Mouse (Mus musculus): Measurements from ENCODE around the gene Micall2.
"Not testable (repeated sequence)": the region's sequence is repeated elsewhere in the genome, so short reads cannot be mapped to it uniquely, and the experiment has no call there.

Gene Micall2

DNA sequence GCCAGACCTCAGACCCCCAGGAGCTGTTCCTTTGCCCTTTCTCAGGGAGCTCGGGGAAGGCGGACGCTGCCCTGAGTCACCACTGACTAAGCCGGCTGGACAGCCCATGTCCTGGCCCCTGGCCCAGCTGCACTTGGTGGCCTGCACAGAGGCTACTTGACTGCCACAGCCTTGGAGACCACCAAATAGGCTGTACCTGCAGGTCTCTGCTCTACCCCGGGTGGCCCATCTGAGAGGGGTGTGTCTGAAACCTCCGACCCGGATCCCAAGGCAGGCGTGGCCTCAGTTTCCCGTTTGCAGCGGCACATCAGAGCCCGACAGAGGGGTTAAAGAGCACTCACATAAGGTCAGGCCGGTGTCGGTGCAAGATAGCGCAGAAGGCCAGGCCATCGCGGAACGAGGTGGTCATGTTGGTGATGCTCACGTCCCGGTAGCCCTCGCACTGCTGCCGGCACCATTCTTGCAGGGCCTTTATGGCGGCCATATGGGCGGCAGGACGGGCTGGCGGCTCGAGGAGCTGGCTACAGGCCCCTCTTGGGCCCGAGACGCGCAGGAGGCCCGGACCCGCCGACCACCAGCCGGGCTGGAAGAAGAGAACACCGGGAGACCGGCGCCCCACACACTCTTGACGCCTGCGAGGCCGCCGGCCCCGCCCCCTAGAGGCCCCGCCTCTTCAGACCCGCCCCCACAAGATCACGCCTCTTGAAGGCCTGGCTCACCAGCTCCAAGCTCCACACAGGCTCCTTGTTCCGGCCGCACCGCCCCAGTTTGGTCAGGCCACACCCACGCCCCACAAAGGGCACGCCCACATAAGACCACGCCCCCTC, at the start of gene Micall2:
Micall2 (minus strand) TSS at position 660 of the 827 bp plus-strand sequence.
- peak; percentile 85 for DNase-seq (ENCODE audit: low spot score)

DNA sequence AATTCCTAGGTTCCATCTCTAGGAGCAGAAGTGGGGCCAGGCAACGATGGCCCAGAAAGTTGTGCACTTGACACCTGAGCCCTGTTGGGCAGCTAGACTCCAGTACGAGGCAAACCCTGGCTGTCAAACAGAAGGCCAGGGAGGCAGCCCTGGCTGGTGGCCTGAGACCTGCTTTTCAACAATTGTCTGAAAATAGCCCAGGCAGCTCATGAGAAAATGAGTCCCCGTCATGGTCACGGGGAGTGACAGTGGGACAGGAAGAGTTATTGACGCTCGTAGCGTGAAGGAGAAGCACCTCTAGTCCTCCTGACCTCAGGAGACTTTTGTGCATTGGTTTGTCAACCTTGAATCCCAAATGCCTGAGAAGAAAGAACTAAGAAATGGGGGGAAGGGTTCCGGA, 45.3 kb upstream of the Micall2 start:
- no peak for DNase-seq (ENCODE audit: low spot score)

DNA sequence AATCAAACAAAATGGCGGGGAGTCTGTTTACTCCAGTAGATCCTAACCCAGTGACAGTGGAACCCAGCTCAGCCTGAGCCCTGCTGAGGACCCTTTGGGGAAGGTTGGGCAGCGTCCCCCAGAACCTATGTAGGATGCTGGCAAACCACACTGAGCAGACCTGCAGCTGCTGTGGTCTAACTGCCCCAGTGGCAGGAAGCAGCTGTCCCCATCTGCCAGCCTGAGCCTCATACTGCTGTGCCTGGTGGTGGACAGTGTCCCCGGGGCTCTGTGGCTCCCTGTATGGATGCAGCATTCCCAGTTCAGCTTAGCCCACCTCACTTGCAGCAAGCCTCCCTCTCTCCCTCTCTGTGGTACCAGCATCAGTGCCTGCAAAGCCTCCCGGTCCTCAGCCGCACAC, 40.8 kb upstream of the Micall2 start:
- DNase-seq (ENCODE audit: low spot score) = no peak

DNA sequence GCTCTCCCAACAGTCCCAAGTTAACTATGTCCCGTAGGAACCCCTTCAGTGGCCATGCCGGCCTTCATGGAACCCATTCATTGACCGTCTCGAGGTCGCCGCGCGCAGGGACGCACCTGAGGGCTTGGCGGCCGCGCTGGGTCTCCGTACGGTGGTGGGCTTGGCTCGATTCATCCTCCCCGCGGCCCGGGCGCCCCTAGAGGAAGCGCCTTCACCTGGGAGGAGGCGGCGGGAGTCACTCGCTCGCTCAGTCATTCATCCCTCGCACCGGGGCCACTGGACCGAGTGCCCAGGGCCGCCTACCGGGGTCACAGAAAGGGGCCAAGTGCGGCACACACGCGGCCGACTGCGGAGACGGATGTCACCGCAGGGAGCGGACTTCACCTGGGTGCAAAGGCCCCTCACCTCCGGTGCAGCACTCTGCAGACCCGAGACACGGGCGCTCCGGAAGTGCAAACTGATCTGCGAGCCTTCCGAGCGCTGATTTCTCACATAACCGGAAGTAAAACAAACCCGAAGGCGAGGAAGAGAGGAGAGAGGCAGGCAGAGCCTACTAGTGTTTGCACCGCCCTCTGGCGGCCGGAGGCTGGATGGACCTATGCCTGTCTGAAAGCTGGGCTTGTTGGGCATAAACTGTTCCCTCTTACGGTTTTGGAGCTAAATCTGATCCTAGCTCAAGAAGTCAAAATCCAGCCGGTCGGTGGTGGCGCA, 39.2 kb upstream of the Micall2 start, which contains the start of gene Ints1:
Ints1 (minus strand) TSS at position 459 of the 711 bp plus-strand sequence.
- peak; percentile 96 for DNase-seq (ENCODE audit: low spot score)

DNA sequence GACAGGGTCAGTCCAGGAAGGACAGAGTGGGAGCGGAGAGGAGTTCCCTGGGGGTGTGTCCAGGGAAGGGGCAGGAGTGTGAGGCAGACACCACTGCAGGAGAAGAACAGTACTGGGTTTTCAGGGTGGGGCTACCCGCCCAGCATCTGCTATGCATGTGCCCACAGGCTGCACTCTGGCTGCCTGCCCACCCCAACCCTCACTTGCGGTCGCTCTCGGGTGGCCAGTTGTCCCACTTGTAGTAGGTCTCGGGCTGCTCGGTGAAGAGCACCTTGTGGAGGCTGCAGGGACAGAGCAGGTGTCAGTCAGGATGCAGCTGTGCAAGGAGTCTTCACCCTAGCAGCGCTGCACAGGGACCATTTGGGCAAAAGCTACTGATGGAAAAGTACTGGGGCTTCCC, 32.1 kb upstream of the Micall2 start:
- DNase-seq (ENCODE audit: low spot score) = no peak

DNA sequence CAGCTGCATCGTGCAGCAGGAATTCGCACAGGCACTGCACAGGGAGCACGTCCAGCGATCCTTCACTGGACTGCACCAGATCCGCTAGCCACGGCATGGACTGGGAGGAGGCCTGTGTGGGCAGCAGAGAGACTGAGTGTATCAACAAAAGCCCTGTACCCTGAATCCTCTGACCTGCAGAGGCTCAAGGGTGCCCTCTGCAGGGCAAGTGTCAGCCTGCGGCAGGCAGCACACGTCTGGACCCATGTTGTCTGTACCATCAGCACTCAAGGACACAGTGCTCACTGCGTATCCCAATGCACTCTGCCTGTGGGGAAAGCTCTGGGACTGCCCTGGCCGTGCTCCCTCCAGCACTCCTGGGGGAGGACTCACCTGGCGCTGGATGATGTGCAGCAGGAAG, 28.2 kb upstream of the Micall2 start:
- DNase-seq (ENCODE audit: low spot score) = no peak

DNA sequence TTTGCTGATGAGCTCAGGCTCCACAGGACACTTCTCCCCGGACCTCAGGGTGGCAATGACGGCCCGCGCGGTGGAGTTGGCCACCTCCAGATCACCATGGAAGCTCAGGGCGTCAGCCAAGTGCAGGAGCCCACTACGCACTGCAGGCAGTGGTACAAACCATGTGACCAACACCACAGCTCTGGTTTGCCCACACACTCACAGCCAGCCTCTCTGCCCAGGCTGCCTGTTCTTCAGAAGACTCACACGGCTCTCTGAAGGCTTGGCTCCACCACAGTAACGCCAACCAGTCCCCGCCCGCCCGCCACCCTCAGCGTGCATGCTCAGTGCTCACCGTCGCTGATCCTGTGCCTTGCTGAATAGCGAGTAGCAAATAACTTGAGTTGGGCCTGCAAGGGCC, 22.0 kb upstream of the Micall2 start:
- DNase-seq (ENCODE audit: low spot score) = no peak

DNA sequence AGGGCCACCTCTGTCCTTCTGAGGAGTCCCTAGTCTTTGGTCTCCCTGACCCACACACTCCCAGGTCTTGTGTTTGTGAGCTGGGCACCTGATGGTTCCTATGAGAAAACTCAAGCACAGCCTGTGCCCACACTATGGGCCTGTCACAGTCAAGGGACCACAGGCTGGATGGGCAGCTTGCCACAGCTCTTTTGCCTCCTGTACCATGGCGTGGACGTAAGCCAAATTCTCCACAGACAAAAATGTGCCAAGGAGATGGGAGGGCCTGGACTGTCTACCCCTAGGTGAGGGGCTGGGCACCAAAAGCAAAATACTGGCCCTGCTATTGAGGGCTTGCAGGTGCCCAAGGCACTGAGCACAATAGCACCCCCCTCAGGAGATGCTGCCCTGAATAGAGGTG, 20.4 kb upstream of the Micall2 start:
- DNase-seq (ENCODE audit: low spot score) = no peak

DNA sequence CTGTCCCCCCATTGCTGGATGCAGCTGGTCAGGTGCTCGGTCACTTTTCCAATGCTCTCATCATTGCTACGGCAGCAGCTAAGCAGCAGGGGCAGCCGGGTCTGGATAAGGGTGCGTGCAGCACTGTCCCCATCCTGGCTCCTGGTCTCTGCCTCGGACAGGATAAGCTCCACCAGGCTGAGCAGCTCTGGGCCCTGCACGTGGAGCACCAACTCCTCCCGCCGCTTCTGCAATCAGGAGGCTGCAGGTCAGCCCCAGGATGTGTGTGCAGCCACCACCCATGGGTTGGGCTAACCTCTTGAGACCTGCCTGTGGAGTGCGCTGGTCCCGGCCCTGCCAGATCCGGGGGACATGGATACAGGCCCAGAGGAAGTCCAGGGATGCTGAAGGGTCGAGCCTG, 20.0 kb upstream of the Micall2 start:
- DNase-seq (ENCODE audit: low spot score) = no peak

DNA sequence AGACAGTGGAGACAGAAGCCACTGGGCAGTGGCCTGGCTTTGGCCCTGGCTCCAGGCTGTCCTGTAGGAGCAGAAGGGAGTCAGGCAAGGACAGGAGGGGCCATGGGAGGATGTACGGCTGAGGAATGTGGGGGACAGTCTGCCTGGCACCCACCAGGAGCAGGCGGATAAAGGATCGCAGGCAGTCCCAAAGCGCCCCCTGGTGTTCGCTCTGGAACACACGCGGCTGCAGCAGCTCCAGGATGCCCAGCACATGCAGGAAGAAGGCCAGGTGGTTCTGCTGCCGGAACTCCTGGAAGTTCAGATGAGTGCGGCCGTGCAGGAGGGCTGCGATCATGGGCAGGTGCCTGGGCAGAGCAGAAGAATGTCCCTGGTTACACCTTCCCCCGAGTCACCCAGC, 18.6 kb upstream of the Micall2 start:
- no peak for DNase-seq (ENCODE audit: low spot score)

DNA sequence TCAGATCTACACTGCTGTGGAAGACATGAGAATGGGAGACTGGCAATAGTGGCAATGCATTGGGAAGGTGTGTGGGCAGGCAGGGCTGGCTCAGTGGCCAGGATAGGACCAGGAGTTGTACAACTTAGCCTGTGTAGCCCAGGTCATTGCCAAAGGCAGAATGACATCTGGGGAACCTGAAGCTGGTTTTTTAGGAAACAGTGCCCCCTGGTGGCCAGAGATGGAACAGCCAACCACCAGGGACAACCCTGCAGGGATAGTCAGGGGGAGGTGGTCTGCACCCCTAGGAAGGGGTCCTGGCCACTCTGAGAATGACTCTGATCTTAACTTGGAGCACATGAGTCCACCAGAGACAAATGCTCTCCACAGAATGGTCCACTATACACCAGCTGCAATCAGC, 14.4 kb upstream of the Micall2 start:
- DNase-seq (ENCODE audit: low spot score) = no peak

DNA sequence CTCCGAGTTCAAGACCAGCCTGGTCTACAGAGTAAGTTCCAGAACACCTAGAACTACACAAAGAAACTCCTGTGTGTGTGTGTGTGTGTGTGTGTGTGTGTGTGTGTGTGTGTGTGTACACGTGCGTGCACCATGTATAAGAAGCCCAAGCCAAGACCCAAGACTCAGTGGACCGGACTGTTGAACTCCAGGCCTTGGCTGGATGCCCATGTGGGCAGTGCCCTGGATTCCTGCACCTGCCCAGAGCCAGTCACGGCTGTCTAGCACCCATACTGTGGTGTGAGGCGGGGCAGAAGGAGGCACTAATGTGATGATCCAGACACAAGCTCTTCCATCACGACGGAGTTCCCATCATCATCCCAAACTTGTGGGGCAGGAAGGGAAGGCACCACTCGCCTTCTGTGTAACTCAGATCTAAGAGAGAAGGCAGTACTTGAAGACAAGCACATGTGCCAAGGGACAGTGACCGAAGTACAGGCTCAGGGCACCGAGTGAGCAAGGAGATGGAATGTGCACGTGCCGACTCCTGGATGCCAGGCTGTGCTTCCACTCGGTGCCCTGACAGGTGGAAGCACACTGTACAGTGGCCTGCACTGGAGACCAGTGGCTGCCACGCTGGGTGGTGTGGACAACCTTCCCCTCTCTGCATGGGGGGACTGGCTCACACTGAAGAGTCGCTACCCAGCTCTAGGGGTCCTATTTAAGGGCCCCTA, 13.4 kb upstream of the Micall2 start:
- DNase-seq (ENCODE audit: low spot score) = no peak

DNA sequence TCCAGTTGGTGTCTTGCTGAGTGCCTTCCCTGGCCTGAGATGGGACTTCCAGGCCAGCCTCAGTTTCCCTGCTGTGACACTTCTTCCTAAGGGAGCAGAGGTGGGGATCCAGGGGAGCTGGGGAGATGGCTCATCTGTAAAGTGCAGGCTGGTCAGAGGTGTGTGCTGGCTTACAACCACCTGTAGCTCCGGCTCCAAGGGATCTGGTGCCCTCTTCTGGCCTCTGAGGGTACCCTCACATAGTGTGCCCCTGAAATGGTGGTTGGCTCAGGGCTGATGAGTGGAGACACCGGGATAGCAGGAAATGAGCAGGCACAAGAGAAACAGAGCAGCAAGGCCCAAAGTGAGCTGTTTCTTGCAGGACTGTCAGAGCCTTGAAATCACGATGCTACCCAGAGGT, 9.6 kb upstream of the Micall2 start:
- DNase-seq (ENCODE audit: low spot score) = no peak

DNA sequence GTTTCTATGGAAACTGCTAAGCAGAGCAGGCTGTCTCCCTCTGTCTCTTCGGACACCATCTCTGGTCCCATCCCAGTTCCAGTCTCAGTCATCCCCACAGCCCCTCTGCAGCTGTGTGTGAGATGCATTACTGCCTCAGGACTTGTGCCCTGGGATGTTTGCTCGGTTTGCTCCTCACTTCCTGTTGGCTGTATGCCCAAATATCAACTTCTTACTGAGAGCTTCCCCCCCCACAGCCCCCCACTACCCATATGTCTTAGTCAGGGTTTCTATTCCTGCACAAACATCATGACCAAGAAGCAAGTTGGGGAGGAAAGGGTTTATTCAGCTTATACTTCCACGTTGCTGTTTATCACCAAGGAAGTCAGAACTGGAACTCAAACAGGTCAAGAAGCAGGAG, 6.5 kb upstream of the Micall2 start:
- DNase-seq (ENCODE audit: low spot score) = not testable (repeated sequence)

DNA sequence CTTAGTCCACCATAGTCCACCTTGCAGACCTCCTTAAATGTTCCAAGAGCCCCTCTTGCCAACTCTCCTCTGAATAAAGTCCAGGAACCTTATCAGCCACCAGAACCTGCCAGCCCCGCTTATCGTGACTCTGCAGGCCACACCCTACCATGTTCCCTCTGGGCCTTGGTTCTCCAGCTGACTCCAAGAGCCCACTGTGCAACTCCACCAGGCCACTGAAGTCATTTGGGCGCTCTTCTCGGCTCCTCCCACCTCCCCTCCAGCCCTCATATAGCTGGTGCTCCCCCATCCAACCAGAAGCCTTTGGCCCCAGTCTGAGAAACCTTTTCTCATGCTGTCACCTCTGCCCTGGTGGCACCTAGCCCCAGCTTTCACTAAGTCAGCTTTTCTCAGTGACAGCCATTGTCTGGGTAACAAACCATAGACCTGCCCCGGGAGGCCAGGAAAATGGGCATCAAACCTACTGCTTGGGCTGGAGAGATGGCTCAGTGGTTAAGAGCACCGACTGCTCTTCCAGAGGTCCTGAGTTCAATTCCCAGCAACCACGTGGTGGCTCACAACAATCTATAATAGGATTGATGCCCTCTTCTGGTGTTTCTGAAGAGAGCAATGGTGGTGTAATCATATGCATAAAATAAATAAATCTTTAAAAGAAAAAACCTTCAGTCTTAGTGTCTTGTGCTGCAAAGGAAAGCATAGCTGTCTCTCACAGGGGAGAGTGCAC, 2.6 kb upstream of the Micall2 start:
- DNase-seq (ENCODE audit: low spot score) = no peak

DNA sequence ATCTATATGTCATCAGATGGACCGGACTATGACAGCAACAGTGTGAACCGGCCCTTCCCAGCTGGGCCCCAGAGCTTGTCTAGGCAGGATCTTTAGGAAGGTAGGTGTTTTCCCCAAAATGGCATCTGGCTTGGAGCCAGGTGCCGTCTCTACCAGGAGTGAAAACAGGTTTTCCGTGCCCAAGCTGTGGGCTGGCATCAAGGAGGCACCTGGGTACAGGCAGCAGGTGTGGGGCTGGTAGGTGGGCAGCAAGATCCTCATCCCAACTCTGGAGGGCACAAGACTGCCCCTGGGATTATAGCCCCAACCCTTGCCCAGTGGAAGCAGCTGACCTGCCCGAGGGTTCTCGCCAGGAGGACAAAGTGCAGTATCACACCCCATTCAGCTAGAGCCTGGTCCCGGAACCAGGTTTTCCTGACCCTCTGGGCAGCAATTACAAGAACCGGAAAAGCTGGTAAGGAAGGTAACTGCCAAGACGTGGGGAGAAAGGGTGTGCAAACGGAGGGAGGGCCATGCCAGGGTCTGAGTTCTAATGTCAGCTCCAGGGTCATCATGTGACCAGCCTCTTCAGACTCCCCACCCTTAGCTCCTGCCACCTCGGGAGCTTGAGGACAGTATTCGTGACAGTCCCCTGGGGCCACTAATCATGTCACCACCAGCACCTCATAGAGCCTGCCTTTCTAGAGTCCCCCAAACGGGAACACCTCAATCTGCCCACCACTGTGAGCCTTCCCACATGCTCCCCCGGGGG, 1.9 kb upstream of the Micall2 start:
- no peak for DNase-seq (ENCODE audit: low spot score)

DNA sequence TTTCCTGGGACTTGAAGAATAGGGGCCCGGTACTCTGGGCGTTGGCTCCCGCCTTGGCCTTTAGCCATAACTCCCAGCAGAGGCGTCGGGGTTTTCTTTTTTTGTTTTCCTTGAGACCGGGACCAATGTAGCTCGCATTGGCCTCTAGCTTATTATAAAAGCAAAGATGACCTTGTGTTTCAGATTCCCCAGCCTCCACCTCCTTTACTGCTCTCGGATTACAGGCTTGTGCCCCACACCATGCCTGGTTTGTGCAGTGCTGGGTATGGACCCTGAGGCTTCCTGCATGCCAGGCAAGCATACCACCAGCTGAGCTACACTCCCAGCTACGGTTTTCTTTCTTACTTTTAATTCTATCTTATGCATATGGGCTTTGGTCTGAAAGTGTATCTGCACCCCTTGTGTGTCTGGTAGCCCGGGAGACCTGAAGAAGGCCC, 386 bp upstream of the Micall2 start:
- no peak for DNase-seq (ENCODE audit: low spot score)

DNA sequence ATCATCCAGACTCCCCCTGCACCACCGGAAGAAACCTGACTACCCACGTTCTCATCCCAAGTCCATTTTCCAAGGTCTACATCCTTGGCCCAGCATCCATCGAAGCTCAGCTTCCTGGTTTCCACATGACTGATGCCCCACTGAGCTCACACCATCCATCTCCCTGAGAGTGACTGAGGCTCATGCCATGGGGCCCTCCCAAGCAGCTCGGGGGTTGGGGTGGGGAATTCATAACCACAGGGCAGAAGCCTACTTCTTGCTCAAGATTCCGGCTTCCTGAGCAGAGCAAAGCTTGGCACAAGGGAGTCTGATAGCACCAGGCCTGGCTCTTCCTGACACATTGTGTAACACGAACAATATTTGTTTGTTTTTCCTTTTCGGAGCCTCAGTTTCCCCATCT, 1.4 kb downstream of the Micall2 start:
- DNase-seq (ENCODE audit: low spot score) = no peak

DNA sequence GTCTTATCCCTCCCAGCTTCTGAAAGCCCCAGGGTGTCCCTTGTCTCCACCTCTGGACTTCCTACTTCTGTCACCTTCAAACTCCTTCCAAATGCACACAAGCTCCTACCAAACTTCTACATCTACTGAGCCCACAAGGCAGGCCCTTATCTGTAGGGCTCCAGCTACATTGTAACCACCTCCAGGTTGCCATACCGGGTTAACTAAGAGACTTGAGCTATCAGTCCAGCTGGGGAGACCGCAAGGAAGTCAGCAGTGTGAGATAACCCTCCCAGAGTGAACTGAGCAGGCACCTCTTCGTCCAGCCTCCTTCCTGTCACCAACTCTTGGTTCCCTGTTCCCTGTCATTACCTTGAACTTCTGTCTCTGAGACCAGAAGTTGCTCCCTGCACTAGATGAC, 2.1 kb downstream of the Micall2 start:
- DNase-seq (ENCODE audit: low spot score) = no peak

DNA sequence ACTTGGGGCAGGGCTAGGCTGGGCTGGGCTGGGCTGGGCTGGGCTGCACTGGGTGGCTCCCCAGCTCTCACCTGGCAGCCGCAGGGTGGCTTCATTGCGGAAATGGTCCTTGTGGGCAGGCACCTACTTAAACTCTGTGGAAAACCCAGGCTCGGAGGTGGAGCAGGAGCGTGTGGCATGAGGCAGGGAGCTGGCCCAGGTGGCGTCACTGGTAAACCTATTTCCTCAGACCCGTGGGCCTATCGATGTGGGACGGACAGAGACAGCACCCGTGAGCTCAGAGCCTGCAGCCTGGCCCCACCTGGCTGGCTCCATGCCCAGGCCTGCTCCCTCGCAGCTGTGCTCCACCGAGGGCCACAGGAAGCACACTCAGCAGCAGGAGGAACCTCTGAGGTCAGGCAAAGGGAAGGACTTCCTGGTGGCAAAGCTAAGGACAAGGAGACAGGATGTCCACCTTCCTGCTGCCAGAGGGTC, 3.5 kb downstream of the Micall2 start:
- DNase-seq (ENCODE audit: low spot score) = no peak
